Mouse (Mus musculus): ENCODE data around the gene Psmg3. TPM values are rescaled to one million over a fixed set of nuclear protein-coding genes. Genes with fewer than 3 reads are reported as not detected.

The Psmg3 gene
- total and polyA plus RNA-seq, 2 experiments from 2014 or later = 26.9 to 63.9 TPM

DNA sequence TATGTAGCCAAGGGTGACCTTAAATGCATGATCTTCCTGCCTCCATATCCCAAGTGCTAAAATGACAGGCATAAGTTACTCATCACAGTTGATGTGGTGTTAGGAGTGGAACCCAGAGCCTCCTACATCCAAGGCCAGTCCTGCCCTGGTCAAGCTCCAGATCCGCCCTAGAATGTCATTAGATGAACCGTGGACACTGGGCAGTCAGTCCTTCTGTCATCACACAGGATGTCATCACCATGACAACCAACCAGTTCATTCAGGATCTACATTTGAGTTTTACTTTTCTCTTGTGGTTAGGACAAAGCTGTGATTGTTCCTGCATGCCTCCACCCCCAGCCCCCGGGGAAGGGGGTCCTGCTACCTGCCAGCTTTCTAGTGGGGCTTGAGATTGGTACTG lies 12.5 kb upstream of the Psmg3 start:
- TF ChIP-seq CTCF (IDR thresholded peaks at IDR 0.05; ENCODE audit: low read depth) = no peak
- WGBS = 29% methylated on average over 3 of the region's 3 CpGs
- Histone ChIP-seq H3K4me2 (ENCODE audit: low read depth) (no peak overlapping the region), H3K36me3 (ENCODE audit: insufficient read depth) (no peaks in the 10 kb centered on the region), H3K27ac (ENCODE audit: low read depth, low read length) (no peak overlapping the region), H3K4me3 (ENCODE audit: low read depth, low read length) (no peak overlapping the region), H3K9me3 (ENCODE audit: low read length) (no peaks in the 10 kb centered on the region), H3K9ac (no peak overlapping the region), H3K4me1 (ENCODE audit: insufficient read depth) (no peaks in the 10 kb centered on the region), H3K27me3 (ENCODE audit: insufficient read depth, low read length) (no peaks in the 10 kb centered on the region)
- DNase-seq (no peak), ATAC-seq (no peak)

DNA sequence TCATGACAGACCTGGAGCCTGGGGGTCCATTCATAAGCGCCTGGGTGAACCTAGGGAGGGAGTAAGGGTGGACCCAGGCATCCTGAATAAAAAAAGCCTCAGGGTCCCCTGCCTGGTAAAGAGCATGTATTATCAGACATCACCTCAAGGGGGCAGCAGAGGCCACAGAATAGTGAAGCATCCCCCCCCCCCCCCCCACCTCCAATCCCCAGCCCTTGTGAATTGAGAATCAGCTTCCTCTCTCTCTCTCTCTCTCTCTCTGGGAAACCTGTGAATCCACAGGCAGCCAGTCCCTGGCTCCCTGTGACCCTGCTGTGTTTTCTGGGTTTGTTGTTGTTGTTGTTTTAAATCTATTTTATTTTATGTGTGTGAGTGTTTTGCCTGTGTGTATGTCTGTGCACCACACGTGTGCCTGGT lies 11.8 kb upstream of the Psmg3 start:
- peak; percentile 64 for TF ChIP-seq CTCF (IDR thresholded peaks at IDR 0.05; ENCODE audit: low read depth)
- no peaks in the 10 kb centered on the region for H3K27me3 ChIP-seq (ENCODE audit: insufficient read depth, low read length)
- no peaks in the 10 kb centered on the region for H3K36me3 ChIP-seq (ENCODE audit: insufficient read depth)
- no peak overlapping the region for H3K27ac ChIP-seq (ENCODE audit: low read depth, low read length)
- no peaks in the 10 kb centered on the region for H3K4me1 ChIP-seq (ENCODE audit: insufficient read depth)
- no peak overlapping the region for H3K4me3 ChIP-seq (ENCODE audit: low read depth, low read length)
- H3K9ac ChIP-seq = no peak overlapping the region
- ATAC-seq (peak; percentile 71), DNase-seq (peak; percentile 84)
- no peak overlapping the region for H3K4me2 ChIP-seq (ENCODE audit: low read depth)
- 15% methylated on average over 2 of the region's 2 CpGs for WGBS
- H3K9me3 ChIP-seq (ENCODE audit: low read length) = no peaks in the 10 kb centered on the region

DNA sequence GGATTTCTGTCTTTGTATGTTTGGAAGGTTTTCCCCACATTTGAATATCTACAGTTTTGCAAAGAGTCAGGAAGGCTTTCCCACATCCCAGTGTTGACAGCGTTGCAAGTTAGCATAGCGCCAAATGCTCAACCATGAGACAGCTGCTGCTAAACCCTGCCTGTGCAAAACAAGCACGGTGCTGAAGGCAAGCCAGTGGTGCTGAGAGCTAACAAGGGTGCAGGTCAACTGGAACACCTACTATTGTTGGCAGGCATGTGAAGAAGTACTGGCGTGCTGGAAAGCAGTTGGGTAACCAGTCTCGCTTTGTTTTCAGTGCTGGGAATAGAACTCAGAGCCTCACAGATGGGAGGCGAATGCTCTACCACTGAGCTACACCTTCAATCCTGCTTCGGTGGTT lies 9.0 kb upstream of the Psmg3 start:
- no peaks in the 10 kb centered on the region for H3K36me3 ChIP-seq (ENCODE audit: insufficient read depth)
- H3K9me3 ChIP-seq (ENCODE audit: low read length) = no peaks in the 10 kb centered on the region
- H3K27ac ChIP-seq (ENCODE audit: low read depth, low read length) = no peak overlapping the region
- no peak overlapping the region for H3K9ac ChIP-seq
- WGBS = 79% methylated on average over 7 of the region's 7 CpGs
- no peaks in the 10 kb centered on the region for H3K27me3 ChIP-seq (ENCODE audit: insufficient read depth, low read length)
- ATAC-seq = no peak
- no peaks in the 10 kb centered on the region for H3K4me1 ChIP-seq (ENCODE audit: insufficient read depth)
- no peak for TF ChIP-seq CTCF (IDR thresholded peaks at IDR 0.05; ENCODE audit: low read depth)
- H3K4me2 ChIP-seq (ENCODE audit: low read depth) = no peak overlapping the region
- H3K4me3 ChIP-seq (ENCODE audit: low read depth, low read length) = no peak overlapping the region
- DNase-seq = no peak

DNA sequence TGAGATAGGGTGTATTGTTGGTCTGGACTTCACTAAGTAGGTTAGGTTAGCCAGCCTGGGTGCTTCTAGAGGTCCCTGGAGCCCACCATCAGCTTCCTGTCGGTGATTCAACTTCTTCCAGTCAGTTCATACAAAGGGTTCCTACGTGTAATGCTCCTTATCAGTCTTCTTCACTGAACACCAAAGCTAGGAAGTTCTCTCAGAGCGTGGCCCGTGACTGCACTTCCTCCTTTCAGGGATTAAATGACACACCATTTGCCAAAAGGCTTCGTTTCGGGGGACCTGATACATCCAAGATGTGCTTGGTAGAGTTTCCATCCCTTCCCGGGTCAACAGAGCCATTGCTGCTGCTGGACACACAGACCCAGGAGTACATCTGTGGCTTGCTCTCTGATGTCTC lies 5.4 kb upstream of the Psmg3 start:
- DNase-seq (no peak), ATAC-seq (no peak)
- H3K9me3 ChIP-seq (ENCODE audit: low read length) = no peaks in the 10 kb centered on the region
- no peaks in the 10 kb centered on the region for H3K27me3 ChIP-seq (ENCODE audit: insufficient read depth, low read length)
- no peak overlapping the region for H3K27ac ChIP-seq (ENCODE audit: low read depth, low read length)
- WGBS = 80% methylated on average over 7 of the region's 7 CpGs
- no peak overlapping the region for H3K4me2 ChIP-seq (ENCODE audit: low read depth)
- no peak overlapping the region for H3K9ac ChIP-seq
- H3K4me3 ChIP-seq (ENCODE audit: low read depth, low read length) = no peak overlapping the region
- no peaks in the 10 kb centered on the region for H3K36me3 ChIP-seq (ENCODE audit: insufficient read depth)
- H3K4me1 ChIP-seq (ENCODE audit: insufficient read depth) = no peaks in the 10 kb centered on the region
- TF ChIP-seq CTCF (IDR thresholded peaks at IDR 0.05; ENCODE audit: low read depth) = no peak

- no peaks in the 10 kb centered on the region for H3K27me3 ChIP-seq (ENCODE audit: insufficient read depth, low read length)
- H3K9ac ChIP-seq = no peak overlapping the region
- H3K36me3 ChIP-seq (ENCODE audit: insufficient read depth) = no peaks in the 10 kb centered on the region
- DNase-seq (no peak), ATAC-seq (no peak)
- peaks cover 4% of the 10 kb centered on the region for H3K4me1 ChIP-seq (ENCODE audit: insufficient read depth)
- WGBS = 92% methylated on average over 3 of the region's 3 CpGs
- no peak for TF ChIP-seq CTCF (IDR thresholded peaks at IDR 0.05; ENCODE audit: low read depth)
- H3K4me3 ChIP-seq (ENCODE audit: low read depth, low read length) = no peak overlapping the region
- no peak overlapping the region for H3K27ac ChIP-seq (ENCODE audit: low read depth, low read length)
- H3K9me3 ChIP-seq (ENCODE audit: low read length) = no peaks in the 10 kb centered on the region
- H3K4me2 ChIP-seq (ENCODE audit: low read depth) = no peak overlapping the region
Observed at GRCm38 (mm10) chr5:139830734-139831133, 4.0 kb upstream of the Psmg3 start.

GRCm38 (mm10) chr5:139829384-139829783 lies 2.7 kb upstream of the Psmg3 start:
- no peak for TF ChIP-seq CTCF (IDR thresholded peaks at IDR 0.05; ENCODE audit: low read depth)
- Histone ChIP-seq H3K4me1 (ENCODE audit: insufficient read depth) (peaks cover 11% of the 10 kb centered on the region), H3K9me3 (ENCODE audit: low read length) (no peaks in the 10 kb centered on the region), H3K4me2 (ENCODE audit: low read depth) (no peak overlapping the region), H3K27me3 (ENCODE audit: insufficient read depth, low read length) (no peaks in the 10 kb centered on the region), H3K4me3 (ENCODE audit: low read depth, low read length) (no peak overlapping the region), H3K36me3 (ENCODE audit: insufficient read depth) (no peaks in the 10 kb centered on the region), H3K9ac (no peak overlapping the region), H3K27ac (ENCODE audit: low read depth, low read length) (peak overlapping the region; percentile 41)
- 66% methylated on average over 13 of the region's 13 CpGs for WGBS
- DNase-seq = peak; percentile 47
- ATAC-seq = peak; percentile 32; the same call in 1 of the 2 replicates

GRCm38 (mm10) chr5:139827593-139827992 lies 908 bp upstream of the Psmg3 start:
- Histone ChIP-seq H3K4me2 (ENCODE audit: low read depth) (no peak overlapping the region), H3K9ac (no peak overlapping the region), H3K4me1 (ENCODE audit: insufficient read depth) (peaks cover 11% of the 10 kb centered on the region), H3K4me3 (ENCODE audit: low read depth, low read length) (no peak overlapping the region), H3K9me3 (ENCODE audit: low read length) (no peaks in the 10 kb centered on the region), H3K27me3 (ENCODE audit: insufficient read depth, low read length) (no peaks in the 10 kb centered on the region), H3K36me3 (ENCODE audit: insufficient read depth) (peaks cover 13% of the 10 kb centered on the region), H3K27ac (ENCODE audit: low read depth, low read length) (no peak overlapping the region)
- DNase-seq = no peak
- WGBS = 94% methylated on average over 1 of the region's 1 CpGs
- no peak for ATAC-seq
- TF ChIP-seq CTCF (IDR thresholded peaks at IDR 0.05; ENCODE audit: low read depth) = peak; percentile 57

- ATAC-seq (no peak), DNase-seq (no peak)
- H3K9ac ChIP-seq = peak overlapping the region; percentile 81
- WGBS = 40% methylated on average over 11 of the region's 11 CpGs
- H3K9me3 ChIP-seq (ENCODE audit: low read length) = no peaks in the 10 kb centered on the region
- peak overlapping the region; percentile 79 for H3K4me3 ChIP-seq (ENCODE audit: low read depth, low read length)
- no peaks in the 10 kb centered on the region for H3K27me3 ChIP-seq (ENCODE audit: insufficient read depth, low read length)
- peaks cover 11% of the 10 kb centered on the region for H3K4me1 ChIP-seq (ENCODE audit: insufficient read depth)
- peak overlapping the region; percentile 88 for H3K27ac ChIP-seq (ENCODE audit: low read depth, low read length)
- H3K4me2 ChIP-seq (ENCODE audit: low read depth) = peak overlapping the region; percentile 81
- peaks cover 28% of the 10 kb centered on the region for H3K36me3 ChIP-seq (ENCODE audit: insufficient read depth)
- TF ChIP-seq CTCF (IDR thresholded peaks at IDR 0.05; ENCODE audit: low read depth) = no peak
Observed at GRCm38 (mm10) chr5:139825947-139826346, 738 bp downstream of the Psmg3 start.

Measured in forebrain, postnatal 0 days (tissue).